Mouse (Mus musculus): ENCODE measurements at regions not wholly inside any gene's neighbourhood (a gene's known extent, or its start where the extent isn't known, plus 50 kb on each side); places are given as distances from the start of the nearest gene placed in this dataset.
A peak's percentile ranks its signal among the peaks of the same experiment; 100 is the strongest.

DNA sequence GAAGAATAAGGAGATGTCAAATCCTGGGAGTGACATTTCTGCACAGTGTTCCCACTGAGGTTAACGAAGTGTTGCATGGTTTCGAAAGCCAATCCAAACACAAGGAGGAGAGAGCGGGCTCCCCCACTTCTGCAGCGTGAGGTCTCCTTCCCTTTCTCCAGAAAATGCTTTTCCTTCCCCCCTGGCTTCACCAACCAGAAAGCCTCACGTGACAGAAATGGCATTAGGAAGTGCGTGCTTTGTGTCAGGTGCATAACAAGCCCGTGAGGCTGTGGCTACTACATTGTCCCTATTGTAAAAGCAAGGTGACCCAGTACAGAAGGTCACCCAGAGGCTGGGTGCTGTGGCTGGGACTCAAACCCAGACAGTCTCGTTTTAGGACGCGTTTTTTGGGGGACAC is 260.2 kb upstream of the Sall1 start:
- 73% methylated on average over 10 of the region's 10 CpGs for WGBS
- H3K9ac ChIP-seq: no peak overlapping the region
- no peaks in the 10 kb centered on the region for H3K9me3 ChIP-seq (replicated peaks)
- no peak overlapping the region for H3K27ac ChIP-seq (ENCODE audit: poor library complexity, severe bottlenecking)
- H3K36me3 ChIP-seq: no peaks in the 10 kb centered on the region
- H3K27me3 ChIP-seq (replicated peaks): no peaks in the 10 kb centered on the region
- no peak overlapping the region for H3K4me2 ChIP-seq
- H3K4me1 ChIP-seq (replicated peaks): no peaks in the 10 kb centered on the region
- no peak for ATAC-seq (ENCODE audit: insufficient number of reproducible peaks, low FRiP score)
- H3K4me3 ChIP-seq: no peak overlapping the region

GRCm38 (mm10) chr8:89303326-89303725 is 259.4 kb upstream of the Sall1 start:
- 81% methylated on average over 4 of the region's 4 CpGs for WGBS
- H3K27me3 ChIP-seq (replicated peaks): no peaks in the 10 kb centered on the region
- H3K9ac ChIP-seq: no peak overlapping the region
- no peaks in the 10 kb centered on the region for H3K36me3 ChIP-seq
- no peak overlapping the region for H3K27ac ChIP-seq (ENCODE audit: poor library complexity, severe bottlenecking)
- H3K4me3 ChIP-seq: no peak overlapping the region
- H3K4me1 ChIP-seq (replicated peaks): no peaks in the 10 kb centered on the region
- H3K4me2 ChIP-seq: no peak overlapping the region
- ATAC-seq (ENCODE audit: insufficient number of reproducible peaks, low FRiP score): no peak
- H3K9me3 ChIP-seq (replicated peaks): no peaks in the 10 kb centered on the region

DNA sequence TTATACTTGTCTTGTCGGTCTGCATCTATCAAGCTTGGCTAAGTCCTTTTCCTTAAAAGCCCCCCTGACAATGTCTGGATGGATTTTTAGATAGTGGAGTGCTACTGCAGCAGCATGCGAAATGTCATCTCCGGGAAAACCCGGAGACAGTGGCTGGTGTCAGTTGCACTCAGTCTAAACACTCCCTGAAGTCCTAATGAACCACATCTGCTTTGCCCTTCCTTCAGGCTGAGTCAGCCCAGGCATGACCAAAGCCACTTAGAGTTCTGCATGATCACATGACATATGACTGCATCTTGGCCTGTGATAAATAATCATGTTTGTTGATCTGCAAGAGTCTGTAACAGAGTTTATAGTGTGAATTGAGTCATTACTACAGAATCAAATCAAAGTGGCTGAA is 255.7 kb upstream of the Sall1 start:
- ATAC-seq (ENCODE audit: insufficient number of reproducible peaks, low FRiP score): no peak
- no peak overlapping the region for H3K4me2 ChIP-seq
- WGBS: 85% methylated on average over 4 of the region's 4 CpGs
- H3K4me1 ChIP-seq (replicated peaks): no peaks in the 10 kb centered on the region
- H3K36me3 ChIP-seq: no peaks in the 10 kb centered on the region
- H3K9ac ChIP-seq: no peak overlapping the region
- no peaks in the 10 kb centered on the region for H3K9me3 ChIP-seq (replicated peaks)
- H3K4me3 ChIP-seq: no peak overlapping the region
- no peaks in the 10 kb centered on the region for H3K27me3 ChIP-seq (replicated peaks)
- no peak overlapping the region for H3K27ac ChIP-seq (ENCODE audit: poor library complexity, severe bottlenecking)

- no peak overlapping the region for H3K4me2 ChIP-seq
- 71% methylated on average over 5 of the region's 5 CpGs for WGBS
- no peak overlapping the region for H3K9ac ChIP-seq
- no peaks in the 10 kb centered on the region for H3K36me3 ChIP-seq
- no peaks in the 10 kb centered on the region for H3K4me1 ChIP-seq (replicated peaks)
- H3K4me3 ChIP-seq: no peak overlapping the region
- H3K27me3 ChIP-seq (replicated peaks): no peaks in the 10 kb centered on the region
- no peak overlapping the region for H3K27ac ChIP-seq (ENCODE audit: poor library complexity, severe bottlenecking)
- H3K9me3 ChIP-seq (replicated peaks): no peaks in the 10 kb centered on the region
- ATAC-seq (ENCODE audit: insufficient number of reproducible peaks, low FRiP score): no peak
These were observed 251.7 kb upstream of the Sall1 start for GRCm38 (mm10) chr8:89295686-89296085.

DNA sequence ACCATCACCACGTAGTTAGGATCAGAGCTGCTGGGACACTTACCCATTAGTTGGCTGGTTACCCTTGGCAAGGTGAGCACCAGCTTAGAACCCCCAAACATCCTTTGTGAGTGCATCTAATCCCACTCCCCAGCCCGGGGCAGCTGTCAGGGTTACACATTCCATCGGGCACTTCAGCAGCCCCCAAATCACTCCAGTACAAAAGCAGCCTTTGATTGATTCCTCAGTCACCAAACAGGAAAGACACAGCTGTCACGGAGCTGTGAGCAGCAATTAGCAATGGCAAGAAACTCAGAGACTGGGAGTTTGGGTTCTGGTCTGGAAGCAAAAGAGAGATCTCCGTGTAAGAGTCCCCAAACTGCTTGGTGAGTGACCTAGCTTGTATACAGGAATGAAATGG is 245.1 kb upstream of the Sall1 start:
- no peaks in the 10 kb centered on the region for H3K36me3 ChIP-seq
- no peak overlapping the region for H3K4me3 ChIP-seq
- no peak overlapping the region for H3K27ac ChIP-seq (ENCODE audit: poor library complexity, severe bottlenecking)
- no peaks in the 10 kb centered on the region for H3K4me1 ChIP-seq (replicated peaks)
- WGBS: 32% methylated on average over 5 of the region's 5 CpGs
- H3K9me3 ChIP-seq (replicated peaks): no peaks in the 10 kb centered on the region
- no peak for ATAC-seq (ENCODE audit: insufficient number of reproducible peaks, low FRiP score)
- no peak overlapping the region for H3K9ac ChIP-seq
- H3K4me2 ChIP-seq: no peak overlapping the region
- H3K27me3 ChIP-seq (replicated peaks): no peaks in the 10 kb centered on the region

DNA sequence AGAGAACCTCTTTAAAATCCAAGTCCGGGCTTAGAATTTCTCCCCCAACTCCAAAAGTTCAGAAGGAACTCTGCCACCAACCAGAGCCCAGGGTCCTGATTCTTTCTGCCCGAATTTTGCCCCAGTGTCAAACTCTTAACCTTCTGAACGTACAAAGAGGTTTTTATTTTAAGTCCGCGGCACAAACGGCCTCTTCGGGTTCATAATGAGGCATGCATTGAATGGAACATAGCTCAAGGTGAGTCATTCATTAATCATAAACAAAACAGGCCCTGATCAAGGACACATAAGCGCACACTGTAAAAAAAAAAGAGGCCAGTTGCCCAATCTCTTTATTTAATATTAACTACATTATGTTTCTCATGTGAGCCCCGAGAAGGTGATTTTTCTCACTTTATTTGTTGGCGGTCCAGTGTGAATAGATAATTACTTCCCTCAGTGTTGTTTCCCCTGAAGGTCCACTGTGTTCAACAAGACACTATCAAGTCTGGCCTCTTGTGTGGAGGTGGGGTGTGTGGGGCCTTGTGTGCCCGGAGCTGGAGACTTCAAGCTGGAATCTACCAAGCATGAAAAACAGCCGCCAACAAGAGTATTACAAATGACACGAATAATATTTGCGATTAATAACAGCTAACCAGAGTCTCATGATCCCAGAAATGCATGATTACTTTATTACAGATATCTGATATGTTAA is 241.1 kb upstream of the Sall1 start:
- Histone ChIP-seq H3K4me2 (no peak overlapping the region), H3K9me3 (replicated peaks) (no peaks in the 10 kb centered on the region), H3K27me3 (replicated peaks) (no peaks in the 10 kb centered on the region), H3K4me3 (no peak overlapping the region), H3K27ac (ENCODE audit: poor library complexity, severe bottlenecking) (no peak overlapping the region), H3K36me3 (no peaks in the 10 kb centered on the region), H3K9ac (no peak overlapping the region), H3K4me1 (replicated peaks) (no peaks in the 10 kb centered on the region)
- ATAC-seq (ENCODE audit: insufficient number of reproducible peaks, low FRiP score): no peak
- WGBS: 83% methylated on average over 14 of the region's 14 CpGs

DNA sequence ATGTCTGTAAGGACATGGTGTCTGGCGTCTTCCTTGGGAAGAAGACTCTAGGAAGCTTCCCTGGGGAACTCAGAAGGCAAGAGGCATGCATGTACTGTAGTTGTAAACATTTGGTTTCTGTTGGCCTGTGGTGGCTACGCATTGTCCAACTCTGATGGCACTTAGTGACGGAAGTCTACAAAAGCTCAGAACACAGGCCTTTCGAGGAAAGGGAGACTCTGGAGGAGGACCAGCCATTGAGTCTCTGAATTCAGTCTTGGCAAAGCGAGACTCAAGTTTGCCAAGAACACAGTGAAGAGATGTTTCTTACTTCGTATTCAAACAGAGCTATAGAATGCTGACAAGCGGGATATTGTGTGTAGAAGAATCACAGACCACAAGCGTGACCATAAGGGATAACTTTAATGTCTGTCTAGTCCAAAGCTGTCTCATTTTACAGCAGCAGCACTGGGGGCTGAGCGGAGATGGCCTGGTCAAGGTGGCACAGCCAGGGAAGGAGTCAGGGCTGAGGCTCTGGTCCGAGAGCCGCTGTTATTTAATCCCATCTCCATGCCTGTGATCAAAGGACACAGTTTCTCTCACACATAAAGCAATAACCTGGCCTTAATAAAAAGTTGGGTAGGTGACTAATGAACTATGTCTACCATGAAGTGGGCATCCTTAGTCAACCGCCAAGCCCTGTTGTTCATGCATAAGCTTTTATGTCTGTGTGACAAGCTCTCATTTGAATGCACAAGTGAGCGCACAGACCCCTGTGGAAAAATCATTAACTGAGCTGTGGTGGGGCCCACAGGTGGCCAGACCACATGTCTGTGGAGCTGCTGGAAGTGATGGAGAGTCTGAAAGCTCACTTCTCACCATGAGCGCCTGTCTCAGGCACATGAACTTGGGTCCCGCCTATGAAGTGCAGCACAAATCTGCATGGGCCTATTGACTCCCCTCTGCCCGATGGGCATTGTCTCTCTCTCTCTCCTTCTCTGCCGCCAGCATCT is 239.4 kb upstream of the Sall1 start:
- no peaks in the 10 kb centered on the region for H3K4me1 ChIP-seq (replicated peaks)
- no peaks in the 10 kb centered on the region for H3K9me3 ChIP-seq (replicated peaks)
- no peak overlapping the region for H3K4me2 ChIP-seq
- H3K9ac ChIP-seq: no peak overlapping the region
- no peaks in the 10 kb centered on the region for H3K36me3 ChIP-seq
- H3K27ac ChIP-seq (ENCODE audit: poor library complexity, severe bottlenecking): no peak overlapping the region
- H3K27me3 ChIP-seq (replicated peaks): no peaks in the 10 kb centered on the region
- 88% methylated on average over 17 of the region's 17 CpGs for WGBS
- ATAC-seq (ENCODE audit: insufficient number of reproducible peaks, low FRiP score): no peak
- no peak overlapping the region for H3K4me3 ChIP-seq

- no peak for ATAC-seq (ENCODE audit: insufficient number of reproducible peaks, low FRiP score)
- Histone ChIP-seq H3K27ac (ENCODE audit: poor library complexity, severe bottlenecking) (no peak overlapping the region), H3K4me1 (replicated peaks) (no peaks in the 10 kb centered on the region), H3K9me3 (replicated peaks) (no peaks in the 10 kb centered on the region), H3K9ac (no peak overlapping the region), H3K27me3 (replicated peaks) (no peaks in the 10 kb centered on the region), H3K4me2 (no peak overlapping the region), H3K4me3 (no peak overlapping the region), H3K36me3 (no peaks in the 10 kb centered on the region)
- 59% methylated on average over 3 of the region's 3 CpGs for WGBS
These were observed 235.9 kb upstream of the Sall1 start for GRCm38 (mm10) chr8:89279844-89280243.

DNA sequence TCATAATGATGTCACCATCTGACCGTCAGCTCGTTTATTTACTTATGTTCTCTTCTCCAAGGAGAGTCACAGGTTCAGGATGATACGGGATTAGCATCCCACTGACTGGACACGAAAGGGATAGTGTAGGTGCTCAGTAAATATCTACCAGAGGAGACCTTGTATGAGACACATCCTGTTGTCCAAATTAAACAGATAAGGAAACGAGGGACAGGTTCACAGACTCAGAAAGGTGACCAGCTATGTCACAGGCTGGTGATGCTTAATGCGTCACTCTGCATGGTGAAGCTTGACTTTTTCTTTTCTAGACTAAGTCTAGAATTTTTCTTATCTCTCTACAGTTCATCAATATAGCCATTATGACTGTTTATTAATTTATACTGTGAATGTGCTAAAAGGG is 235.2 kb upstream of the Sall1 start:
- Histone ChIP-seq H3K27me3 (replicated peaks) (0 out of 2 replicates have a peak, but pooled peaks cover 2% of the 10 kb centered on the region), H3K9ac (no peak overlapping the region), H3K36me3 (no peaks in the 10 kb centered on the region), H3K4me2 (no peak overlapping the region), H3K4me3 (no peak overlapping the region), H3K27ac (ENCODE audit: poor library complexity, severe bottlenecking) (no peak overlapping the region), H3K9me3 (replicated peaks) (no peaks in the 10 kb centered on the region), H3K4me1 (replicated peaks) (no peaks in the 10 kb centered on the region)
- no peak for ATAC-seq (ENCODE audit: insufficient number of reproducible peaks, low FRiP score)
- 74% methylated on average over 6 of the region's 6 CpGs for WGBS

DNA sequence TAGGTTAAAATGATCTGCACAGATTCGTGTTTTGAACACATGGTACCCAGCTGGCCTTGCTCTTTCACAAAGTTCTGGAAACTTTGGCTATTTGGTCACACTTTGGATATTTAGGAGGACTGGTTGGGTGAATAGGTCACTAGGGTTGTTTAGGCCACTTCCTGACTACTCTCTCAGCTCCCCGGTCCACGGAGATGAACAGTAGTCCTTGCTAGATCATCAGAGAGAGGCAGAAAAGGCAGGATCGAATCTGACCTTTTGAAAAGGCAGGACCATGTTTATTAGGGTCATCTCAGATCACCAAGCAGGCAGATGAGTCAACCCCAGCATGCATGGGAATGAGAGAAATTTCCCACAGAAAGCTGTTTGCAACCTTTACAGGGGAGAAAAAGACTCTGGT is 229.3 kb upstream of the Sall1 start:
- H3K4me3 ChIP-seq: no peak overlapping the region
- WGBS: 60% methylated on average over 4 of the region's 4 CpGs
- H3K27ac ChIP-seq (ENCODE audit: poor library complexity, severe bottlenecking): no peak overlapping the region
- H3K27me3 ChIP-seq (replicated peaks): peaks cover 24% of the 10 kb centered on the region
- H3K4me2 ChIP-seq: no peak overlapping the region
- ATAC-seq (ENCODE audit: insufficient number of reproducible peaks, low FRiP score): no peak
- H3K36me3 ChIP-seq: no peaks in the 10 kb centered on the region
- H3K4me1 ChIP-seq (replicated peaks): peaks cover 3% of the 10 kb centered on the region; the same call in 1 of the 2 replicates
- 0 out of 2 replicates have a peak, but pooled peaks cover 1% of the 10 kb centered on the region for H3K9me3 ChIP-seq (replicated peaks)
- no peak overlapping the region for H3K9ac ChIP-seq

DNA sequence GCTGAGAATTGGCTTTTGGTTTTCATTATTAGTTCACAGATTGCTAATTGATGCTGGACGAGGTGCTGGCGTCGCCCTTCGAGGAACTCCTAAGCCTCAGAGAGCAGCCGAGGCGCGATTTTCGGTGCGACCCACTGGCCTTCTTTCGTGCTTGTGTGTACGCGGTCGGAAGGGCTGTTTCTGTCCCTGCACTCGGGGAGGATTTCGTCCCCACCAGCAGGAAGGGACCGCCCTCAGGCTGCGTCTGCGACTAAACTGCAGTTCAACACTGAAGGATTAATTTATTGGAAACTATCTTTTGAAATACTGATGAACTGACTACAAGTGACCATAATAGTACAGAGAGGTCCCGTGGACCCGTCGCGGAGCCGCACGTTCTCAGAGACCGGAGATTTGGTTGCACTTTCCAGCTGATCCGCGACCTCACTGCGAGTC is 228.4 kb upstream of the Sall1 start:
- H3K36me3 ChIP-seq: no peaks in the 10 kb centered on the region
- no peak for ATAC-seq (ENCODE audit: insufficient number of reproducible peaks, low FRiP score)
- WGBS: under 1% methylated on average over 28 of the region's 28 CpGs
- H3K4me2 ChIP-seq: peak overlapping the region; percentile 80
- H3K9ac ChIP-seq: peak overlapping the region; percentile 66
- H3K4me1 ChIP-seq (replicated peaks): peaks cover 3% of the 10 kb centered on the region; the same call in 1 of the 2 replicates
- H3K27ac ChIP-seq (ENCODE audit: poor library complexity, severe bottlenecking): no peak overlapping the region
- 0 out of 2 replicates have a peak, but pooled peaks cover 4% of the 10 kb centered on the region for H3K9me3 ChIP-seq (replicated peaks)
- H3K4me3 ChIP-seq: peak overlapping the region; percentile 49
- peaks cover 24% of the 10 kb centered on the region for H3K27me3 ChIP-seq (replicated peaks)
